Mouse (Mus musculus) liver, postnatal 0 days (tissue): ENCODE data around the gene Syt5.
"Not testable (repeated sequence)": the region's sequence is repeated elsewhere in the genome, so short reads cannot be mapped to it uniquely, and the experiment has no call there.

Experiments
- CTCF ChIP-seq: sonication (generic); IDR thresholded peaks from 2 replicates; pipeline ENCODE4 v1.5.1; 2016; ENCODE audit warnings: antibody characterized with exemption, low read depth
- EP300 ChIP-seq: IDR thresholded peaks from 2 replicates; pipeline ENCODE4 v1.6.1; 2016; ENCODE audit warnings: antibody characterized with exemption, low read depth, mild to moderate bottlenecking

DNA sequence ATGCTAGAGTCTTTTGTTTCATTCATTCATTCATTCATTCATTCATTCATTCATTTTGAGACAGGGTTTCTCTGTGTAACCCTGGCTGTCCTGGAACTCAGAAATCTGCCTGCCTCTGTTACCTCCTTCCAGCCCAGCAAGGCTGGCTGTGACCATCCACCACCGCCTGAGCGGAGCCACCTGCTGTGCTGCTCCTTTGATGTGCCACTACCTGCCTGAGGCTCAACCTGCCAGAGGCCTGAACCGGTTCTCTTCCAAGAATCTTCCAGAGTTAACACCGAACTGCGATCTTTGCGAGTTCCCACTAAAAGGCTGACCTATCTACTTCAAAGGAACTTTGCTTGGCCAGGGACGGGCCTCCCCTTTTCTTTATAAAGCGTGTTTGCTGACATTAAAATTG, 17.2 kb downstream of the Syt5 start:
- TF ChIP-seq EP300, CTCF: not testable (repeated sequence)
